Mouse (Mus musculus) intestine, embryonic 14.5 days (tissue): Measurements from ENCODE around the gene Kifap3. TPM values are rescaled to one million over a fixed set of nuclear protein-coding genes. Genes with fewer than 3 reads are reported as not detected.

Experiments used
- ATAC-seq: fragments of 200-750 bp; cut with Nextera tagmentation; replicated peaks from 2 replicates; pipeline ENCODE4 v1.8.0; 2017; ENCODE audit warnings: low read depth, moderate number of reproducible peaks, moderate TSS enrichment, moderate library complexity; ENCODE audit not compliant: low FRiP score, low TSS enrichment
- DNase-seq: peaks from one replicate; pipeline ENCODE4 v3.0.0-alpha.2; 2018; ENCODE audit warnings: low spot score
- H3K27ac ChIP-seq: fragments of 300-500 bp; sonication (generic); 2 replicates; pipeline ENCODE4 v1.5.1; 2014; ENCODE audit warnings: low read depth, mild to moderate bottlenecking, control low read depth
- H3K27me3 ChIP-seq: fragments of 300-500 bp; sonication (generic); replicated peaks from 2 replicates; pipeline ENCODE4 v1.6.1; 2014; ENCODE audit warnings: low read length, control low read depth; ENCODE audit not compliant: control insufficient read depth, insufficient read depth
- H3K36me3 ChIP-seq: fragments of 300-500 bp; sonication (generic); 2 replicates; pipeline ENCODE4 v1.6.1; 2014; ENCODE audit warnings: low read length, control low read depth; ENCODE audit not compliant: control insufficient read depth, insufficient read depth
- H3K4me1 ChIP-seq: fragments of 300-500 bp; sonication (generic); replicated peaks from 2 replicates; pipeline ENCODE4 v1.6.1; 2014; ENCODE audit warnings: low read length, control low read depth, mixed read lengths; ENCODE audit not compliant: control insufficient read depth, insufficient read depth
- H3K4me2 ChIP-seq: fragments of 300-500 bp; sonication (generic); 2 replicates; pipeline ENCODE4 v1.6.1; 2014; ENCODE audit warnings: low read length
- H3K4me3 ChIP-seq: fragments of 300-500 bp; sonication (generic); 2 replicates; pipeline ENCODE4 v1.5.1; 2014; ENCODE audit warnings: low read depth, low read length, control low read depth, mixed read lengths
- H3K9ac ChIP-seq: fragments of 300-500 bp; sonication (generic); 2 replicates; pipeline ENCODE4 v1.6.1; 2014; ENCODE audit warnings: mild to moderate bottlenecking, low read length
- H3K9me3 ChIP-seq: fragments of 300-500 bp; sonication (generic); 2 replicates; pipeline ENCODE4 v1.6.1; 2016; ENCODE audit warnings: low read length, control low read depth; ENCODE audit not compliant: control insufficient read depth
- WGBS: fragments of 180-500 bp; shearing (Covaris S2); extraction: QIAGEN DNeasy Blood & Tissue Kit; methylation state at CpG from one replicate; pipeline ENCODE4 v1.1.7; 2014; 5-methylcytosine and 5-hydroxymethylcytosine counted together
- polyA plus RNA-seq: library from polyadenylated mRNA; unstranded; fragments of >200 nt; fragmentation: Nextera tagmentation; extraction: Ambion mirVana; gene quantifications from 2 replicates; pipeline ENCODE4 v1.2.1, GENCODE M21; 2014

The Kifap3 gene
- polyA plus RNA-seq, 1 experiment from 2014 or later: 32.4 TPM

GRCm38 (mm10) chr1:163907007-163907811 lies 127.8 kb downstream of the Kifap3 start:
- no peak for DNase-seq

GRCm38 (mm10) chr1:163908389-163908788 lies 129.0 kb downstream of the Kifap3 start:
- Histone ChIP-seq H3K27me3 (no peaks in the 10 kb centered on the region), H3K4me3 (no peak overlapping the region), H3K4me2 (no peak overlapping the region), H3K27ac (no peak overlapping the region), H3K4me1 (no peaks in the 10 kb centered on the region), H3K9me3 (no peaks in the 10 kb centered on the region), H3K9ac (no peak overlapping the region), H3K36me3 (0 out of 2 replicates have a peak, but pooled peaks cover 3% of the 10 kb centered on the region)
- ATAC-seq (peak; percentile 32; the same call in 1 of the 2 replicates), DNase-seq (no peak)
- WGBS: 53% methylated on average over 11 of the region's 11 CpGs

More at GRCm38 (mm10) chr1:163907007-163907811, 127.8 kb downstream of the Kifap3 start:
- Histone ChIP-seq H3K4me2 (no peak overlapping the region), H3K27me3 (no peaks in the 10 kb centered on the region), H3K9ac (no peak overlapping the region), H3K27ac (no peak overlapping the region), H3K36me3 (no peaks in the 10 kb centered on the region), H3K4me1 (no peaks in the 10 kb centered on the region), H3K4me3 (no peak overlapping the region), H3K9me3 (no peaks in the 10 kb centered on the region)
- 40% methylated on average over 4 of the region's 4 CpGs for WGBS
- no peak for ATAC-seq

GRCm38 (mm10) chr1:163910343-163910742 lies 131.0 kb downstream of the Kifap3 start:
- DNase-seq (no peak), ATAC-seq (no peak)
- 6% methylated on average over 2 of the region's 2 CpGs for WGBS

GRCm38 (mm10) chr1:163910785-163911184 lies 131.4 kb downstream of the Kifap3 start:
- no peaks in the 10 kb centered on the region for H3K9me3 ChIP-seq
- H3K4me3 ChIP-seq: no peak overlapping the region
- DNase-seq: no peak
- no peaks in the 10 kb centered on the region for H3K27me3 ChIP-seq
- H3K36me3 ChIP-seq: 0 out of 2 replicates have a peak, but pooled peaks cover 3% of the 10 kb centered on the region
- no peaks in the 10 kb centered on the region for H3K4me1 ChIP-seq
- H3K4me2 ChIP-seq: no peak overlapping the region
- no peak overlapping the region for H3K27ac ChIP-seq
- ATAC-seq: no peak
- 98% methylated on average over 9 of the region's 9 CpGs for WGBS
- no peak overlapping the region for H3K9ac ChIP-seq

More at GRCm38 (mm10) chr1:163910343-163910742, 131.0 kb downstream of the Kifap3 start:
- Histone ChIP-seq H3K9ac (no peak overlapping the region), H3K36me3 (0 out of 2 replicates have a peak, but pooled peaks cover 3% of the 10 kb centered on the region), H3K9me3 (no peaks in the 10 kb centered on the region), H3K27ac (no peak overlapping the region), H3K4me3 (no peak overlapping the region), H3K27me3 (no peaks in the 10 kb centered on the region), H3K4me1 (no peaks in the 10 kb centered on the region), H3K4me2 (no peak overlapping the region)

GRCm38 (mm10) chr1:163911981-163912380 lies 132.6 kb downstream of the Kifap3 start:
- DNase-seq (no peak), ATAC-seq (no peak)
- Histone ChIP-seq H3K27ac (no peak overlapping the region), H3K27me3 (no peaks in the 10 kb centered on the region), H3K4me3 (no peak overlapping the region), H3K9ac (no peak overlapping the region), H3K9me3 (no peaks in the 10 kb centered on the region), H3K36me3 (0 out of 2 replicates have a peak, but pooled peaks cover 4% of the 10 kb centered on the region), H3K4me1 (no peaks in the 10 kb centered on the region), H3K4me2 (no peak overlapping the region)
- WGBS: 92% methylated on average over 11 of the region's 11 CpGs

DNA sequence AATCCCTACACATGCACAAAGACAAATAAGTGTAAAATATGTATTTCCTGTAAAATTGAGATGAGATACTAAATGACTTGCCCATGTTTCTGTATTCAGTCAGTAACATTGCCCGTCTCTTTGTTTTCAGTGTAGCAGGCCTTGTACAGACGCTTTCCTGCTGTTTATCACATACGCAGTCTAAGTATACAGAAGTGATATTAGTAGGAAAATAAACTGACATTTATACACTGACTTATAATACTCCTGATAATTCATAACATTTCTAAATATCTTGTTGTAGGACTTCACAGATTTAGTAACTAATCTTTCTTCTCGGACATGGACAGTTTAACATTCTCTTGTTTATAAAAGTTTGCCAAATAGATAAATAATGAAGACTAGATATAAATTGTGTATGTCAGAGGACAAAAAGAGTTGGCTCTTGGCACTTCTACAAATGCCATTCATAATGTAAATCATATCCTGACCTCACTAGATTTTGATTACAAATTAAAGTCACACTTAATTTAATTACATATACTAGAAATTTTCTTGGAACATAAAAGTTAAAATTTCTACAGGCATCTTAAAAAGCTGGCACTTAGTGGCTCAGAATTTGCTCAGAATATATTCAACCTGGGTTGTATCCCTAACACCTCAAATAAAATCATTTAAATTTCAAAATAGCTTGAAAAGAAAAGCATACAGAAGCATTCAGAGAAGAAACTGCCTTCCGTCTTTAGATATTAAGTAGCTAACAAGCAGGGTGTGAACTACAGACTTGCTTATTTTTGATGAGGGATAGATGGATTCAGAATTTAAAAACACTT lies 138.2 kb downstream of the Kifap3 start:
- ATAC-seq: no peak

DNA sequence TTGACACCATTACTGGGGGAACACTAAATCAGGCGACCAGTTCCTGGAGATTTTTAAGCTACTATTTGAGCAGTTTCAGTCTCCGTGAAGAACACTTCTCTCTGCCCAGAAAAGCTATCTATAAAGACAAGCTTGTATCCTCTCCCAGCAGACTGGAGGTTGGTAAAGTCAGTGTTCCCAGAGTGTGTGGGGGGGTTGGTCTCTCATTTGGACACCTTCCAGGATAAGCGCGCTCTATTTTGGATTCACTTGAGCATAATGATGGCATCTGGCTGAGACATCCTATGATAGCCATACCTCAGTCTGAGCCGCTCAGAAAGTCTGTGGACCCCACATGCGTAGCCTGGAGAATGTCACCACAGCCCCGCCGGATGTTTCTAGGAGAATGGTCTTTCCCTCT lies 144.7 kb downstream of the Kifap3 start:
- no peak for ATAC-seq
- H3K9me3 ChIP-seq: no peaks in the 10 kb centered on the region
- H3K9ac ChIP-seq: no peak overlapping the region
- no peaks in the 10 kb centered on the region for H3K36me3 ChIP-seq
- H3K4me3 ChIP-seq: no peak overlapping the region
- DNase-seq: no peak
- no peaks in the 10 kb centered on the region; the same call in 1 of the 2 replicates for H3K4me1 ChIP-seq
- H3K27me3 ChIP-seq: no peaks in the 10 kb centered on the region
- no peak overlapping the region for H3K27ac ChIP-seq
- no peak overlapping the region for H3K4me2 ChIP-seq
- 64% methylated on average over 8 of the region's 8 CpGs for WGBS

More for the DNA sequence above, 138.2 kb downstream of the Kifap3 start:
- Histone ChIP-seq H3K27ac (no peak overlapping the region), H3K9ac (no peak overlapping the region), H3K4me2 (no peak overlapping the region), H3K9me3 (no peaks in the 10 kb centered on the region), H3K27me3 (no peaks in the 10 kb centered on the region), H3K4me1 (no peaks in the 10 kb centered on the region), H3K4me3 (no peak overlapping the region), H3K36me3 (peaks cover 8% of the 10 kb centered on the region; the same call in 1 of the 2 replicates)
- no peak for DNase-seq
- 60% methylated on average over 5 of the region's 5 CpGs for WGBS

DNA sequence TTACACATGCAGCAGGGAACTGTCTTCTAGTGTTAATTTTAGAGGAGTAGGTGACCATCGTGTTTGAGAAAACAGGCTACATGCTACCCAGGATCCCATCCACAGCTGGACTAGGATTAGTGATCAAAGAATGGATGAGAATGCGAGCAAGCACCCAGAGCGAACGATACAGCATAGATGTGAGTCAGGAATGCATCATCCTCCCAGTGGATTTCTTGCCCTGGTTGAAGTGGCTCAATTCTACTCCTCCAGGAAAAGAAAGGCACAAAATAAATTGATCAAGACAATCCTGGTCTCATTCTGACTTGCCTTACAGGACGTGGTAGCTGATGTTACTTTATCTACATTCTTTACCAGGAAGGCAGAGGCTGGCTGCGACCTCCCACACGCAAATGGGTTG lies 149.5 kb downstream of the Kifap3 start, which contains the start of gene Scyl3:
Scyl3 (plus strand) TSS at position 255 of the 400 bp plus-strand sequence.
- Histone ChIP-seq H3K4me2 (peak within 1 kb of the TSS; percentile 80), H3K9ac (peak within 1 kb of the TSS; percentile 90), H3K36me3 (peaks cover 7% of the 10 kb centered on the region; the same call in 1 of the 2 replicates), H3K27me3 (no peaks in the 10 kb centered on the region), H3K4me1 (peaks cover 7% of the 10 kb centered on the region), H3K4me3 (peak within 1 kb of the TSS; percentile 79), H3K27ac (peak within 1 kb of the TSS; percentile 76), H3K9me3 (no peaks in the 10 kb centered on the region)
- no peak for ATAC-seq
- WGBS: 69% methylated on average over 7 of the region's 7 CpGs
- DNase-seq: no peak
